Mouse (Mus musculus): ENCODE results near the gene Ubfd1.

- TF ChIP-seq FLI1 (IDR thresholded peaks at IDR 0.05; ENCODE audit: low read length) (no peak), GATA1 (IDR thresholded peaks at IDR 0.05; ENCODE audit: borderline replicate concordance, low read length) (no peak)
Observed at GRCm38 (mm10) chr7:122101747-122102244, 34.8 kb downstream of the Ubfd1 start, which contains the start of gene Ndufab1.

Data from megakaryocyte, embryonic 14.5 days (primary cell).